Mouse (Mus musculus) liver, embryonic 13.5 days (tissue): ENCODE measurements around the gene Olah. TPM values are rescaled to one million over a fixed set of nuclear protein-coding genes. Genes with fewer than 3 reads are reported as not detected.
"Not testable (repeated sequence)": the region's sequence is repeated elsewhere in the genome, so short reads cannot be mapped to it uniquely, and the experiment has no call there.

ENCODE experiments used
- ATAC-seq: fragments of 200-750 bp; cut with Nextera tagmentation; 2 replicates; pipeline ENCODE4 v1.8.0; 2017; ENCODE audit warnings: low read depth, mild to moderate bottlenecking, moderate number of reproducible peaks, moderate library complexity
- DNase-seq: peaks from one replicate; pipeline ENCODE4 v3.0.0; 2022
- H3K27ac ChIP-seq: fragments of 300-500 bp; sonication (generic); 2 replicates; pipeline ENCODE4 v1.5.1; 2015; ENCODE audit warnings: moderate library complexity, mild to moderate bottlenecking, inconsistent platforms
- H3K27me3 ChIP-seq: fragments of 300-500 bp; sonication (generic); 2 replicates; pipeline ENCODE4 v1.6.1; 2015; ENCODE audit warnings: mild to moderate bottlenecking, inconsistent platforms
- H3K36me3 ChIP-seq: fragments of 300-500 bp; sonication (generic); 2 replicates; pipeline ENCODE4 v1.6.1; 2015; ENCODE audit warnings: mild to moderate bottlenecking, inconsistent platforms
- H3K4me1 ChIP-seq: fragments of 300-500 bp; sonication (generic); replicated peaks from 2 replicates; pipeline ENCODE4 v1.6.1; 2015; ENCODE audit warnings: inconsistent platforms
- H3K4me2 ChIP-seq: fragments of 300-500 bp; sonication (generic); 2 replicates; pipeline ENCODE4 v1.6.1; 2015; ENCODE audit warnings: inconsistent platforms, mild to moderate bottlenecking, moderate library complexity
- H3K4me3 ChIP-seq: fragments of 300-500 bp; sonication (generic); replicated peaks from 2 replicates; pipeline ENCODE4 v1.5.1; 2015; ENCODE audit warnings: mild to moderate bottlenecking, inconsistent platforms
- H3K9ac ChIP-seq: fragments of 300-500 bp; sonication (generic); 2 replicates; pipeline ENCODE4 v1.6.1; 2015; ENCODE audit warnings: mild to moderate bottlenecking, inconsistent platforms
- H3K9me3 ChIP-seq: fragments of 300-500 bp; sonication (generic); replicated peaks from 2 replicates; pipeline ENCODE4 v1.6.1; 2016; ENCODE audit warnings: inconsistent platforms
- WGBS: fragments of 180-500 bp; shearing (Covaris S2); methylation state at CpG from one replicate; pipeline ENCODE4 v1.1.7; 2015; ENCODE audit not compliant: insufficient replicate concordance; 5-methylcytosine and 5-hydroxymethylcytosine counted together
- polyA plus RNA-seq: library from polyadenylated mRNA; unstranded; fragments of >200 nt; fragmentation: Nextera tagmentation; extraction: Ambion mirVana; gene quantifications from 2 replicates; pipeline ENCODE4 v1.2.1, GENCODE M21; 2015

The Olah gene
- not detected in 2 replicates for polyA plus RNA-seq

DNA sequence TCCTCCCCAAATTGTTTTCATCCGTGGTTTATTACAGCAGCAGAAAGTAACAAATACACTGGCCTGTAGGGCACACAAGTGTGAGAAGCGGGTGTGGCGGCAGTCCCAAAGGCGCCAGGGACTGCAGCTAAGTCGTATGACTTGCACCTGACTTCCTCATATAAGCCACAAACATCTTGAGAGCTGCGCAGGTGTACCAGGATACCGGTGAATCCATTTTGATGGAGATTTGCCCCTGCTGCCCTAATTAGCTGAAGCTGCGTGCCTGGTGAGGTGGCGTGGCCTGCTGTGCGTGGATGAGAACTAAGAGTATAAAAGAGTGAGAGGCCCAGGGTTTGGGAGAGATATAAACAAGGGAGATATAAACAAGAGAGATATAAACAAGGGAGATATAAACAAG is at the start of gene Olah:
TSS of gene Olah (minus strand) at position 101 of the 400 bp plus-strand sequence.
- H3K4me3 ChIP-seq, H3K9ac ChIP-seq, H3K4me2 ChIP-seq, H3K4me1 ChIP-seq, DNase-seq, H3K36me3 ChIP-seq, H3K27me3 ChIP-seq, H3K27ac ChIP-seq, H3K9me3 ChIP-seq, ATAC-seq: not testable (repeated sequence)
- 65% methylated on average over 10 of the region's 10 CpGs for WGBS

- H3K36me3 ChIP-seq, result peaks cover 52% of the 10 kb centered on the region
- WGBS, result 83% methylated on average over 4 of the region's 4 CpGs
- H3K27ac ChIP-seq, result no peak overlapping the region
- no peaks in the 10 kb centered on the region for H3K27me3 ChIP-seq
- no peaks in the 10 kb centered on the region for H3K4me1 ChIP-seq
- no peak overlapping the region for H3K4me2 ChIP-seq
- no peak overlapping the region for H3K4me3 ChIP-seq
- H3K9me3 ChIP-seq, result no peaks in the 10 kb centered on the region
- H3K9ac ChIP-seq, result no peak overlapping the region
- ATAC-seq (no peak), DNase-seq (no peak)
Observed at GRCm38 (mm10) chr2:3445984-3446383, 49.0 kb upstream of the Olah start.

DNA sequence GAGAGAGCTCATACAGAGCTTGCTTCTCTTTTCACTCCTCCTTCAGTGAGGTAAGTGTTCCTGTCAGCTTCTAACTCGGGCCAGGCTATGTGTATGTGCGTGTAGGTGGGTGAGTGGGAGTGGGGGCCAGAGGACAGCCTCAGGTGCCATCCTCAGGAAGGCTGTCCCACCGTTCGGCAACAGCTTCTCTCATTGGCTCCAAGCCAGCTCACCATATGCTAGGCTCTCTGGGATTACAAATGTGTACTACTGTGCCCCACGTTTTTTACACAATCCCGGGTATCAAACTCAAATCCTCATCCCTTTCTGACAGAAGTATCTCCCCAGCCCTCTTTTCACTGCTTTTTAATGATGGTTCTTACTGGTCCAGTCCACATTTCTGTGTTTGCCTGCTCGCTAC is 47.2 kb upstream of the Olah start:
- 75% methylated on average over 7 of the region's 7 CpGs for WGBS
- no peak overlapping the region for H3K9ac ChIP-seq
- H3K4me3 ChIP-seq, result no peak overlapping the region
- ATAC-seq (no peak), DNase-seq (no peak)
- no peaks in the 10 kb centered on the region for H3K9me3 ChIP-seq
- no peak overlapping the region for H3K4me2 ChIP-seq
- H3K27me3 ChIP-seq, result no peaks in the 10 kb centered on the region
- no peak overlapping the region for H3K27ac ChIP-seq
- no peaks in the 10 kb centered on the region for H3K4me1 ChIP-seq
- H3K36me3 ChIP-seq, result peaks cover 48% of the 10 kb centered on the region

- ATAC-seq (no peak), DNase-seq (no peak)
- H3K9me3 ChIP-seq, result no peaks in the 10 kb centered on the region
- 76% methylated on average over 7 of the region's 7 CpGs for WGBS
- H3K27ac ChIP-seq, result no peak overlapping the region
- H3K4me2 ChIP-seq, result no peak overlapping the region
- no peak overlapping the region for H3K4me3 ChIP-seq
- H3K9ac ChIP-seq, result no peak overlapping the region
- H3K27me3 ChIP-seq, result no peaks in the 10 kb centered on the region
- peaks cover 31% of the 10 kb centered on the region for H3K36me3 ChIP-seq
- no peaks in the 10 kb centered on the region for H3K4me1 ChIP-seq
Observed at GRCm38 (mm10) chr2:3437956-3438355, 40.9 kb upstream of the Olah start.

DNA sequence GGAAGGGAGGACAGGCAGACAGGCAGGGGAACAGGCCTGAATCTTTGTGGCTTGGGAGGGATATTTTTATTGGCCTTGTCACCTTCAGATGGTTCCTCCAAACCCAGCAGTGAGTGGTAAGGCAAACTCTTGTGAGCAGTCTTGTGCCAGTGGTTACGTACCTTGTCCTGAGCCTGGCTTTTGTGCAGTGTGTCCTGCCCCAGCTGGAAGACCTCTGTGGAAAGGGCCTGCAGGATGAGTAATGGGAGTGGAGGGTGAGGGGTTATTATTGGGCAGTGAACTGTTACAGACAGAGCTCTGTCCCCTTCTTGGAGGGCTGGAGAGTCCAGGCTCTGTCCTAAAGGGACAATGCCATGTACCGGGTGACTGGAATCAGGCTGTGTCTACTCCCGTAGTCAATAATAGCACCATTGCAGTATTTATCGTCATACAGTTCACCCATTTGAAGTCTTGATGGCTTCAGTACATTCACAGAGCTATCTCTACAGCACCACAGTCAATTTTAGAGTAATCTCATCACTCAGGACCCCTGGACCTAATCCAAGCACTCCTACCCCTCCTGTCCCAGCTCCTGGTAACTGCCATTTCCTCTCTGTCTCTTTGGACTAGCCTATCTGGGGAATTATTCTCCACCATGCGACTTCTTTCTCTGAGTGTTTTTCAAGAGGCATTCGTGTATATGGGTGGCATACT is 38.5 kb upstream of the Olah start:
- DNase-seq, result no peak
- no peak for ATAC-seq
- Histone ChIP-seq H3K9ac (no peak overlapping the region), H3K27ac (no peak overlapping the region), H3K9me3 (no peaks in the 10 kb centered on the region), H3K4me2 (no peak overlapping the region), H3K4me1 (no peaks in the 10 kb centered on the region), H3K4me3 (no peak overlapping the region), H3K27me3 (no peaks in the 10 kb centered on the region), H3K36me3 (peaks cover 25% of the 10 kb centered on the region)
- 76% methylated on average over 6 of the region's 6 CpGs for WGBS

DNA sequence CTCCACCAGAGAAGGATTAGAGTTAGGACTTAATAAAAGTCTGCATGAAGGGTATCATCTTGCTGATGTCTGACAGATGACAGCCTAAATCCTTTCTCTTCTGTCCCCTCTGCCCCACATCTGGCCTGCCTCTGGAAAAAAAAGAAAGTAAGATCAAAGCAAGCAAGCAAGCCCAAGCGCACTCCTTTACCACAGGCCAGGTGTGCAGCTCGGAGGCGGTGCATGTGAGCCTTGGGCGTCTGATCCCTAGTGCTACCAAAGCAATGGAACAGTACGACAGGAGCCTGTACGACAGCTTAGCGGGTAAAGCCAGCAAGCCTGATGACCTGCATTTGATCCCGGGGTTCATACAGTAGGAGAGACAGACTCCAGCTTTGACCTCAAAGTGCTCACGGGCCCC is 33.9 kb upstream of the Olah start:
- no peak for DNase-seq
- Histone ChIP-seq H3K4me1 (no peaks in the 10 kb centered on the region), H3K9me3 (no peaks in the 10 kb centered on the region), H3K4me2 (no peak overlapping the region), H3K27ac (no peak overlapping the region), H3K36me3 (peaks cover 24% of the 10 kb centered on the region), H3K9ac (no peak overlapping the region), H3K4me3 (no peak overlapping the region), H3K27me3 (no peaks in the 10 kb centered on the region)
- 83% methylated on average over 9 of the region's 9 CpGs for WGBS
- ATAC-seq, result no peak

GRCm38 (mm10) chr2:3424579-3424910 is 27.5 kb upstream of the Olah start:
- H3K9me3 ChIP-seq, result no peaks in the 10 kb centered on the region
- ATAC-seq, result no peak
- peak overlapping the region; percentile 70 for H3K4me3 ChIP-seq
- H3K4me2 ChIP-seq, result peak overlapping the region; percentile 71
- peak overlapping the region; percentile 82 for H3K9ac ChIP-seq
- no peaks in the 10 kb centered on the region for H3K27me3 ChIP-seq
- no peak for DNase-seq
- peaks cover 14% of the 10 kb centered on the region for H3K4me1 ChIP-seq
- peak overlapping the region; percentile 37; the same call in 1 of the 2 replicates for H3K27ac ChIP-seq
- H3K36me3 ChIP-seq, result peaks cover 11% of the 10 kb centered on the region
- 2% methylated on average over 10 of the region's 10 CpGs for WGBS

- Histone ChIP-seq H3K4me3 (peak within 1 kb of the TSS; percentile 70), H3K9ac (peak within 1 kb of the TSS; percentile 82), H3K36me3 (peaks cover 7% of the 10 kb centered on the region), H3K9me3 (no peaks in the 10 kb centered on the region), H3K27me3 (no peaks in the 10 kb centered on the region), H3K4me2 (peak within 1 kb of the TSS; percentile 71), H3K27ac (peak within 1 kb of the TSS; percentile 37), H3K4me1 (peaks cover 18% of the 10 kb centered on the region)
- peak; percentile 91 for DNase-seq
- ATAC-seq, result peak; percentile 99
- under 1% methylated on average over 29 of the region's 29 CpGs for WGBS
Observed at GRCm38 (mm10) chr2:3423841-3424578, 27.0 kb upstream of the Olah start, which contains the start of gene Dclre1c. Gene Dclre1c (plus strand): TSS chr2:3424131.

DNA sequence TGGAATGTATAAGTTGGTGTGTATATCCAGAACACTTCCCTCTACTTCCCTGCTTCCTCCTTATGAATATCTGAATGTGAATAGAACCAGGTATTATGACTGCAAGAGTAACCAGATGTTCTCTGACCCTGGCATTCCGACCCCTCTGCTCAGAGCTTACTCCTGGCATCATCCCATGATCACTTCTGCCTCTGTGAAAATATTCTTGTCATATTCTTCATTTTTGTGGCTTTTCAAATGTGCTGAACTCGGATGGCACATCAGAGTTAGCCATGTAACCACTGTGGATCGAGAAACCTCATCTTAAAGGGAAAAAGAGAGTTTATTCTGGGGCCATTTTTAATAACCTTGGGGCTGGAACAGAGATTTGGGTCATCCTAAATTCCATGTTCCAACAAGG is 25.5 kb upstream of the Olah start, which contains the start of gene Meig1:
TSS of gene Meig1 (minus strand) at position 101 of the 400 bp plus-strand sequence.
- Histone ChIP-seq H3K27ac (peak within 1 kb of the TSS; percentile 12; the same call in 1 of the 2 replicates), H3K4me1 (peaks cover 24% of the 10 kb centered on the region), H3K9me3 (no peaks in the 10 kb centered on the region), H3K36me3 (no peaks in the 10 kb centered on the region), H3K4me3 (peak within 1 kb of the TSS; percentile 70), H3K27me3 (peaks cover 13% of the 10 kb centered on the region; the same call in 1 of the 2 replicates), H3K4me2 (peak within 1 kb of the TSS; percentile 71), H3K9ac (peak within 1 kb of the TSS; percentile 66)
- 55% methylated on average over 3 of the region's 3 CpGs for WGBS
- DNase-seq, result no peak
- ATAC-seq, result no peak

- no peak overlapping the region for H3K27ac ChIP-seq
- no peak overlapping the region for H3K4me2 ChIP-seq
- H3K4me1 ChIP-seq, result peaks cover 21% of the 10 kb centered on the region
- no peak overlapping the region for H3K4me3 ChIP-seq
- H3K9me3 ChIP-seq, result no peaks in the 10 kb centered on the region
- ATAC-seq (no peak), DNase-seq (no peak)
- 66% methylated on average over 4 of the region's 4 CpGs for WGBS
- H3K9ac ChIP-seq, result no peak overlapping the region
- peaks cover 18% of the 10 kb centered on the region for H3K27me3 ChIP-seq
- no peaks in the 10 kb centered on the region for H3K36me3 ChIP-seq
Observed at GRCm38 (mm10) chr2:3420157-3420556, 23.1 kb upstream of the Olah start.

DNA sequence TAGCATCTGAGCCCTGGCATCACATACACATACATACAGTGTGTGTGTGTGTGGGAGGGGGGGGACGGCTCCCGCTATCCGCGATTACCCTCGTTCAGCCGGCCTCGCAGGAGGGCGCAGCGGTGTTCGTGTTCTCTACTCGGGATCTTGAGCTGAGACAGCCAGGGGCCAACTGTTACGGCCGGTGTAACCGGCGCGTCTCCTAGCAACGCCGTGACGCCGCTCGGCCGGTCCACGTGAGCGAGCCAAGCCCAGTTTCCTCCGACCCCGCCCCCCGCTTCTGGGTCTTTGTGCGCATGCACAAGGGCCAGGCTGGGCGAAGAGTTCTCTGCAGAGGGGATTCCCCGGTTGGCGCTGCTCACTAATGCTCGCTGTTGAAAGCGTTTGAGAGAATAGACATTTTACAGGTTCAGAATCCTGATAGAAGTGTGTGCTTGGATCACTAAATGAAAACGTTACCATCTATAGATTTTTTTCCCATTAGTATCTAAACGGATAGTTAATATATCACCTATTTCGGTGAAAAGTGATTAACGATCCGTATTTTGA is 21.9 kb upstream of the Olah start:
- WGBS, result 2% methylated on average over 38 of the region's 38 CpGs

More for the DNA sequence above, 21.9 kb upstream of the Olah start:
- H3K9me3 ChIP-seq, result no peaks in the 10 kb centered on the region
- H3K36me3 ChIP-seq, result no peaks in the 10 kb centered on the region
- peaks cover 18% of the 10 kb centered on the region for H3K27me3 ChIP-seq
- H3K4me3 ChIP-seq, result peak overlapping the region; percentile 60
- H3K9ac ChIP-seq, result peak overlapping the region; percentile 56; the same call in 1 of the 2 replicates
- peak overlapping the region; percentile 82 for H3K4me2 ChIP-seq
- ATAC-seq, result peak; percentile 83
- H3K27ac ChIP-seq, result no peak overlapping the region
- H3K4me1 ChIP-seq, result peaks cover 13% of the 10 kb centered on the region
- peak; percentile 88 for DNase-seq
